Mouse (Mus musculus) left cerebral cortex, postnatal 10 days (tissue): ENCODE measurements at regions not wholly inside any gene's neighbourhood (a gene's known extent, or its start where the extent isn't known, plus 50 kb on each side); places are given as distances from the start of the nearest gene placed in this dataset.

ENCODE experiments used
- DNase-seq, 2 experiments: peaks; one replicate each; pipeline ENCODE4 v3.0.0; 2021 to 2022; ENCODE audit warnings: low spot score in 2 of 2, mixed read lengths in 1 of 2; ENCODE audit errors: extremely low spot score in 1 of 2
- intact Hi-C: fragments of 180-260 bp; cut with DNase I; formaldehyde crosslinking; loops from one replicate; pipeline ENCODE4 v1.15.1; 2025

DNA sequence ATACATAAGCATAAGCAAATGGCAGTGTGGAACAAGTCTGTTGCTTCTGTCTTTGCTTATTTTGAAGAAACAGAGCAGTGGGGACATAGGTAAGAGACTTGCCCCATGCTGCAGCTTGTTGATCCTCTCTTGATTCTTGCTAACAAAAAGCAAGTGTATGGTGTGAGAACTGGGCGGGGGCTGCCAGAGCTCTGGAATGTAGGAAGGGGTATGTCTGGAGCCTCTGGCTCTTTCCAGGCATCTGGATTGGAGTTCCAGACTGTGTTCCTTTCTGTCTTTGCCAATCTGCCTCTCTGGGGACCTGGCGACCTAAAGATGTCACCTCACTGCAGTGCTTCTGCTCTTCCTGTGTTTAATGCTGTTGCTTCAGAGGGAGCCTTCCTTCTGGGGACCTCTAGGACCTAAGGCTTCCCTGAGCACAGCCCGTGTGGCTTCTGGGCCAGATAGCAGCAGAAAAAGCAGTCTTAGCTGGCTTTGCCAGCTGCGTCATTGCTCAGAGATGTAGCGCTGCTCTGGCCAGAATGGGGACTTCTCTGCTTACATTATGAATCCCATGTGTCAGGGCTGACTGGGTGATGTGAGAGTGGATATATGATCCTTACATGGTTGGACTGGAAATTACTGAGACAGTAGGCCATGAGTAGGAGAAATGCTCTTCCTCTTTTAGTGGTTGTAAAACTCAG lies 138.1 kb upstream of the Slit3 start:
- DNase-seq = no peak
- intact Hi-C loops = no loop called here

GRCm38 (mm10) chr11:34980210-34980609 lies 140.8 kb upstream of the Slit3 start:
- intact Hi-C loops = no loop called here
- no peak for DNase-seq

- DNase-seq = no peak
- intact Hi-C loops = no loop called here
These were observed 143.2 kb upstream of the Slit3 start for GRCm38 (mm10) chr11:34977861-34978260.

GRCm38 (mm10) chr11:34975771-34976302 lies 142.4 kb upstream of the Spdl1 start:
- intact Hi-C loops = no loop called here
- no peak for DNase-seq

DNA sequence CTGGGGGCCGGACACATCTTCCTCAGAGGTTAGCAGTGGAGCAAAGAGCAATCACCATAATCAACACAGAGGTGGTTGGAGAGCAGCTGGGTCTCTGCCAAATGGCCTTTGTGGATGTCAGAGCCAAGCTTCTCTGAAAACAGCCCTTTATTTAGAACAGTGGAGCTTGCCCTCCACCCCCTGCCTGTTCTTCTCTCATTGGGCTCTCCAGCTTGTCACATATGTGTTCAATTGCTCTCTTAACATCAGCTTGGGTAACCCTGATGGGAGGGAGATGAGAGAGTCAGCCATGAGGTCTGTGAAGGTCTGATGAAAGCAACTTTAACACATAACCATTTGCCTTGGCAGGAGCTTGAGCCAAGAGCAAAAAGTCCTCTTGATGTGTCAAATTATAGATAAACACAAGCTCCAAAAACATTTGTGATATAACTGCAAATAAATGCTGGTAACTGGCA lies 140.1 kb upstream of the Spdl1 start:
- intact Hi-C loops = no loop called here
- DNase-seq = no peak

DNA sequence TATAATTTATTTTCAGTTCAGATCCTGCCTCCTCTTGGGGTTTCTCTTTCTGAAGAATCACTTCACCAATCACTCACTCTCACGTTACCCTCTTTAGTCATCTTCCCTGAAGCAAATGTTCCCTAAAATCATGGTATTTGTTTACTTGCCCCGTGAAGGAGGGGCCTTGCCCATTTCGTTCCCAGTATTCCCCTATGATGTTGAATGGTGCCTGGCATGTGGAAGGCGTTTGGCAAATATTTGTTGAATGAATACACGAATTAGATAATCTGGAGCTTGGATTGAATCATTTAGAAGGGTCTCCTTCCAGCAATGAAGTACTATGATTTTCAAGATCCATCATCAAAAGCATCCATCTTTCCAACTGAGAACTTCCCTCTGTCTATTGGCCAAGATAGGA lies 139.6 kb upstream of the Spdl1 start:
- intact Hi-C loops = no loop called here
- DNase-seq = no peak

GRCm38 (mm10) chr11:34959291-34959690 lies 125.8 kb upstream of the Spdl1 start:
- intact Hi-C loops = no loop called here
- DNase-seq = no peak

GRCm38 (mm10) chr11:34941486-34942456 lies 108.3 kb upstream of the Spdl1 start:
- intact Hi-C loops = no loop called here
- DNase-seq = no peak

DNA sequence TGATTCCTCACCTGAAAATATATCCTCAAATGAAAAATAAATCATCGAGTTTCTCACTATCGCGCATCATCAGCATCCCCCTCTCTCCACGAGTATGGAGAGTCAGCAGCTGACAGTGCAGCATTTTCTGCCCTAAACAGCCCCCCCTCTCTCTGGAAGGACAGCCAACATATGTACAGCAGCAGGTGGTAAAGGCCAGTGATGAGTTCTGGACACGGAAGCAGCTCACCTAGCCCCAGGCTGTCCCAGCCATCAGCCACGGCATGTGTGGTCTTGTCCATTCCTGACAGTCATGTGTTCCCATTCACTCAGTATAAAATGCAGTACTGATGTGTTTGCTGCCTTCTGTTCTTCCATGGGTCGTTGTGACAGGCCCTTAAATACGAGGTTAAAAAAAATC lies 106.7 kb upstream of the Spdl1 start:
- no peak for DNase-seq
- intact Hi-C loops = no loop called here

GRCm38 (mm10) chr11:34939002-34939401 lies 105.6 kb upstream of the Spdl1 start:
- peak; percentile 34 to 37 for DNase-seq
- intact Hi-C loops = no loop called here

DNA sequence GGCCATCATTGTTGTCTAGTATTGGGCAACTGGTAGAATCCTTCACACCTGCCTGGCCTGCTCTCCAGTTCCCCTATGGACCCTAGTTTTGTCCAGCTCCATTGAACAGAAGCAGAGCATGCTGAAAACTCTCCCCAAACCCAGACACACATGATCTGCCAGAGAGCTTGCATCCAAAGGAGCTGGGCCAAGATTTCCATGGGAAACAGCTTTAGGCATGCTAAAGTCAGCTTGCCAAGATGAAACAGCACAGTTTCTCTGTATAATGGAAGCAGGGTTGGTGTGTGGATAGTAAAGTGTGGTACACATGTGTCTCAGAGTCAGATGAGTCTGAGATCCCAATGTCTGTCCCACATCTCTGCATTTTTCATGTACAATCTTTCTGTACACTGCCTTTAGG lies 98.8 kb upstream of the Spdl1 start:
- DNase-seq = no peak
- intact Hi-C loops = no loop called here

DNA sequence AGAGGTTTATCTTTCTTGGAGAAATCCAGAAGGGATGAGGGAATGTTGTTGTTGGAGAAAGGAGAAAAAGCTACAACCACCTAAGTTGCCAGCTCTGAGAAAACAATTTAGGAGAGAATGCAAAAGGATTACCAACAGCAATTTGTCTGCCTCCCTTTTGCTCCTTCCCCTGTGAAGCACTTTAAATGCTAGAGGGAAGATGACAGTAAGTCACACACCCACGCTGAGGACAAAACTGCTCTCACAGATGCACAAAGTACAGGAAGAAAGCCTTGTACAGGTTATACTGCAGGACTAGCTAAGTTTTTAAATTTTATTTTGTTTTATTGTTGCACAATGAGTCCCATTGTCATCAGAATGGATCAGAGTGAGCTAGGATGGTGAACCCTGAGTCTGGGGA lies 83.7 kb upstream of the Spdl1 start:
- intact Hi-C loops = no loop called here
- DNase-seq = no peak

DNA sequence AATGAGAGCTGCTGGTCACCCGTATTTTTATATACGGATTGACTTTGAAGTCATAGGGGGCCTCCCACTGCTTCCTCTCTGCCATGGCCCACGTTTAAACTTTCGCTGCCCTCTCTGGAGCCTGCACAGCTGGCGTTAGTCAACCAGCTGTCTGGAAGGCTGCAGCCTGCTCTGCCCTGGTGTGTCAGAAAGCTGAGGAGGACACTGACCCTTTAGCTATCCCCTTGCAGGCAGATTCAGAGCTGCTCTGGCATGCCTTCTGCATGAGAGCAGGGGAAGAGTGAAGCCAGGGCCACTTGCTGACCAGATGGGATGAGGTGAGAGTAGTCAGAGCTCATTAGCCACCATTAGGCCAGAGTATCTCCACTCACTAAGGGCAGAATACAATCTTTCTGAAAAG lies 76.4 kb upstream of the Spdl1 start:
- intact Hi-C loops = no loop called here
- no peak for DNase-seq

DNA sequence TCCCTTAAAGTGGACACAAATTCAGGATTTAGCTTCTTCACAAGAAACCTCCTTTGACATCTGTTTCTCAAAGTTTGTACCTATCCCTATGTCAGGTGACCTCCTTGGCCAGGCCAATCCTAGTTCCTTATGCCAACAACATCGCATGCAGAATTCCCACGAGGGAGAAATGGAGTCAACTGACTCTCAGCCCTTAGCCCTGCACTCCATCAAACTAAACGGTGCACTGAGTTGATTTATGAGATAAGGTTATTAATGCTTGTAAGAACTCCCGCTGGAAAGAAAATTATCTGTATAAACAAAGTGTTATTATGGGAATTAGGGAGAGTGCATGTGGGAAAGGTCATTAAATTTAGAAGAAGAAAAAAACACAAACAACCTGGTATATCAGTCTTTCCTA lies 70.8 kb upstream of the Spdl1 start:
- intact Hi-C loops = no loop called here
- no peak for DNase-seq

DNA sequence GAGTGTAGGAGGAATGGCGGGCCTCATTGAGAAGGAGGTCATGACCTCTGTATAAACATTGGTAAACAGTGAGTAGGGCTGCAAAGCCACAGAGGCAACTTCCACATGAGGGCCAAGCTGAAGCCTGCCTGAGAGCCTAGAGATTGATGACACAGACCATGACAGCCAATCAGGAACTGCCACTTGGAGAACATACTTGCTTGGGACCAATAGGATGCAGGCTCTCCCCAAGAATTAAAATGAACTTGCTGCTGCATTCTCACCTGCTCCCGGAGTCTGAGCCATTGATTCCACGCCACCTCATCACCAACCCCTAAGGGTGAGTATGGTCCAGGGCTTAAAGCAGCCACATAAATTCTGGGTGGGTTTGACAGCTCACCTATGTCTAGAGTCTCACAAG lies 66.0 kb upstream of the Spdl1 start:
- no peak for DNase-seq
- intact Hi-C loops = no loop called here

- intact Hi-C loops = no loop called here
- DNase-seq = no peak
These were observed 62.2 kb upstream of the Spdl1 start for GRCm38 (mm10) chr11:34895624-34896023.

- DNase-seq = no peak
- intact Hi-C loops = no loop called here
These were observed 55.1 kb upstream of the Spdl1 start for GRCm38 (mm10) chr11:34888374-34889136.

- DNase-seq = no peak
- intact Hi-C loops = no loop called here
These were observed 54.1 kb upstream of the Spdl1 start for GRCm38 (mm10) chr11:34887587-34887986.
